Mouse (Mus musculus): Measurements from ENCODE around the gene Knstrn. TPM values are rescaled to one million over a fixed set of nuclear protein-coding genes. Genes with fewer than 3 reads are reported as not detected.

The Knstrn gene
- total and polyA plus RNA-seq, 3 experiments: 72.9 to 97.2 (median 72.9) TPM

DNA sequence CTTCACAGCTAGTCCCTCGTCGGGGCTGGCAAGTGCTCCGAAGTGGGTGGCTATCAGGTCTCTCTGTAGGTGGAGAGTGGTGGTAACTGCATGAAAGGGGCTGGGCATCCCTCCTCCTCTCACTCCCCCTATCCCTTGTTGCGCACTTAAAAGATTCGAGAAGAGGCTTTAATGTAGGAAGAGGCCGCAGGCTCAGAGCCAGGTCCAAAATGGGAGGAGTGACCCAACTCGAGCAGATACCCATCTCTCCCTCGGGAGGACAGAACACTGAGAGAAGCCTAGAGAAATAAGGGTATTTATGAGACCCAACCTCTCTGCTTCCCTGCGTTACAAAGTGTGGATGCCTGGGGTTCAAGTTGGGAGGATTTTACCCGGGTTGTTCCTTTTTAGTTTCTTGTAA, 34.7 kb upstream of the Knstrn start:
- DNase-seq (ENCODE audit: extremely low read depth): no peak
- H3K4me3 ChIP-seq (replicated peaks in 1 of 3; ENCODE audit: low read depth in 2 of 3, low read length in 2 of 3, poor library complexity in 1 of 3): peak overlapping the region in 1 of 3 experiments; percentile 25
- TF ChIP-seq NRF1 (IDR thresholded peaks at IDR 0.05; ENCODE audit: low read depth, low read length) (no peak), ELF1 (IDR thresholded peaks at IDR 0.05; ENCODE audit: low read depth, low read length) (no peak), BHLHE40 (IDR thresholded peaks at IDR 0.05; ENCODE audit: low read depth, low read length) (no peak), RCOR1 (conservative IDR thresholded peaks at IDR 0.05; ENCODE audit: low read depth, low read length) (no peak), ETS1 (conservative IDR thresholded peaks at IDR 0.05; ENCODE audit: low read depth, low read length) (no peak), MAX (IDR thresholded peaks at IDR 0.05; ENCODE audit: low read length) (no peak)
- H3K36me3 ChIP-seq (replicated peaks in 1 of 2; ENCODE audit: control insufficient read depth in 1 of 2, insufficient read depth in 1 of 2, low read length in 1 of 2): no peaks in the 10 kb centered on the region
- in situ Hi-C loops (cut with MboI; ENCODE audit: low pct_ligation_motif_present, low pct_unique_long_range_greater_than_20kb, low sequenced_read_pairs): no loop called here
- H3K27ac ChIP-seq (ENCODE audit: insufficient read depth, low read depth): no peak overlapping the region
- dilution Hi-C loops (cut with MboI; ENCODE audit: extremely low pct_ligation_motif_present, extremely low pct_unique_long_range_greater_than_20kb, low sequenced_read_pairs): no loop called here
- peaks cover 67% of the 10 kb centered on the region for H3K27me3 ChIP-seq (replicated peaks)
- no peaks in the 10 kb centered on the region for H3K79me2 ChIP-seq (replicated peaks; ENCODE audit: control insufficient read depth, extremely low read depth, insufficient read depth, poor library complexity, severe bottlenecking)
- H3K4me2 ChIP-seq (ENCODE audit: insufficient read depth, low read depth, poor library complexity, severe bottlenecking): peak overlapping the region; percentile 63; the same call in 1 of the 2 replicates
- no peak overlapping the region for H3K9ac ChIP-seq (ENCODE audit: insufficient read depth, low read depth)
- no peaks in the 10 kb centered on the region for H3K9me3 ChIP-seq (replicated peaks; ENCODE audit: low read length)
- H3K4me1 ChIP-seq (ENCODE audit: control insufficient read depth in 1 of 2, insufficient read depth in 2 of 2): peaks cover 0 to 13% of the 10 kb centered on the region in 2 experiments; a peak in 2 of 4 replicates

DNA sequence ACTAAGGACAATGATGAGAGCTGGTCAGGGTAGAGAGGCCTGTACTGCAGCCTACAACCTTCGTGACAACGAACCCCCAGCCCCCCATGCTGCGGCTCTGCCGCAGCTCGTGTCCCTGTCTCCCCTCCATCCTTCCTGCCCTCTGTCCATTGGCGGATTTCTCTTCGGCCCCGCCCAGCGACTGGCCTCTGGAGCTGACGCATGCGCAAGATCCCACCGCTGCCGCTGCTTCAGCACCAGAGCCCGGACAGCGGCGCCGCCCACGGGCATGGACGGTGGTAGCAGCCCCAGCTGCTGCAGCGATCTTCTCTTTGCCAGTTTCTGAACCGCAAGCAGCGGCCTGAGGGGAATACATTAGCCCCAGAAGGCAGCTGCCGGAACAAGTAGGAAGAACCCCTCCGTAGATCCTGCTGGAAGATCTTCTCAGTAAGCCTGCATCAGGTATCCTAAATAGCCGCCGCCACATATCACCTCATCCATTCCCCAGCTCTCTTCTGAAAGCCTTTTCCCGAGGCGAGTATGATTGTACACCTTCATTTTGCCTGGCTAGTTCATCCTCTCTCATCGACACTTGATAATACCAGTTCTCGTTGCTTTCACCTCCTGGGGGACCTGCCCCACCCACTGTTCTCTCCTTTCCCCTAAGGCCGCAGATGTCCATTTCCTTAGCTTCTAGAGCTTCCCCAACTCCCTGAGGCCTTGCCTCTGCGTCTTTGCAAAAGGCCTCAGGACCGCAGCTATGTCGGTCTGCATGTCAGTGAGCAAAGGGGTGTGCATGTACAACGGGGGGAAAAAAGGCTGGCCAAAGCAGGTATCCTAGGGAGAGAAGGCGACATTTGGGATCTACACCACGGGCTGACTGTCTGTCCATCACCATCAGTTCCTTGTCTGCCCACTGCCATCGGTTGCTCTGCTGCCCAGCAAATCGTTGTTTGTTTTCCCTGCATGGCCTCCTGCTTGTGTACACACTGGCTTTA, 34.0 kb upstream of the Knstrn start, which contains the start of gene Disp2:
Gene Disp2 (plus strand): TSS at position 216 of the 977 bp plus-strand sequence.
- no peaks in the 10 kb centered on the region for H3K36me3 ChIP-seq (replicated peaks in 1 of 2; ENCODE audit: control insufficient read depth in 1 of 2, insufficient read depth in 1 of 2, low read length in 1 of 2)
- H3K4me1 ChIP-seq (ENCODE audit: control insufficient read depth in 1 of 2, insufficient read depth in 2 of 2): peaks cover 0 to 13% of the 10 kb centered on the region in 2 experiments; a peak in 2 of 4 replicates
- TF ChIP-seq RAD21 (IDR thresholded peaks at IDR 0.05; ENCODE audit: low read depth, low read length) (peak; percentile 5), MAFK (IDR thresholded peaks at IDR 0.05; ENCODE audit: insufficient replicate concordance, low read length) (no peak), HCFC1 (IDR thresholded peaks at IDR 0.05; ENCODE audit: low read depth, low read length) (peak; percentile 19; the same call in 1 of the 2 replicates), POLR2A (IDR thresholded peaks at IDR 0.05; ENCODE audit: low read depth, low read length) (peak; percentile 81), MXI1 (IDR thresholded peaks at IDR 0.05; ENCODE audit: low read depth, low read length) (peak; percentile 99), ZMIZ1 (IDR thresholded peaks at IDR 0.05; ENCODE audit: low read depth, low read length) (no peak), SIN3A (IDR thresholded peaks at IDR 0.05; ENCODE audit: low read length) (peak; percentile 98), NELFE (IDR thresholded peaks at IDR 0.05; ENCODE audit: low read depth, low read length) (peak; percentile 62; the same call in 1 of the 2 replicates), CTCF (conservative IDR thresholded peaks at IDR 0.05 in 1 of 2, IDR thresholded peaks at IDR 0.05 in 1 of 2; ENCODE audit: low read depth in 2 of 2, low read length in 2 of 2) (no peak), JUN (IDR thresholded peaks at IDR 0.05; ENCODE audit: insufficient read depth, low read depth, low read length) (no peak), BHLHE40 (IDR thresholded peaks at IDR 0.05; ENCODE audit: low read depth, low read length) (no peak), ETS1 (conservative IDR thresholded peaks at IDR 0.05; ENCODE audit: low read depth, low read length) (no peak), MYC (IDR thresholded peaks at IDR 0.05; ENCODE audit: low read depth, low read length) (no peak), CHD1 (IDR thresholded peaks at IDR 0.05; ENCODE audit: low read depth, low read length) (no peak), MAX (IDR thresholded peaks at IDR 0.05; ENCODE audit: low read length) (peak; percentile 78), MEF2A (IDR thresholded peaks at IDR 0.05; ENCODE audit: borderline replicate concordance, low read depth, low read length) (peak; percentile 23; the same call in 1 of the 2 replicates), NRF1 (IDR thresholded peaks at IDR 0.05; ENCODE audit: low read depth, low read length) (peak; percentile 98), TCF12 (IDR thresholded peaks at IDR 0.05; ENCODE audit: low read depth, low read length) (peak; percentile 50; the same call in 1 of the 2 replicates), RCOR1 (conservative IDR thresholded peaks at IDR 0.05; ENCODE audit: low read depth, low read length) (0 out of 2 replicates have a peak, but pooled peaks have one; percentile 36), ELF1 (IDR thresholded peaks at IDR 0.05; ENCODE audit: low read depth, low read length) (peak; percentile 57), GABPA (IDR thresholded peaks at IDR 0.05; ENCODE audit: insufficient replicate concordance, low read depth, low read length) (no peak)
- in situ Hi-C loops (cut with MboI; ENCODE audit: low pct_ligation_motif_present, low pct_unique_long_range_greater_than_20kb, low sequenced_read_pairs) (no loop called here), dilution Hi-C loops (cut with MboI; ENCODE audit: extremely low pct_ligation_motif_present, extremely low pct_unique_long_range_greater_than_20kb, low sequenced_read_pairs) (no loop called here)
- no peak within 1 kb of the TSS for H3K9ac ChIP-seq (ENCODE audit: insufficient read depth, low read depth)
- peaks cover 72% of the 10 kb centered on the region for H3K27me3 ChIP-seq (replicated peaks)
- H3K4me3 ChIP-seq (replicated peaks in 1 of 3; ENCODE audit: low read depth in 2 of 3, low read length in 2 of 3, poor library complexity in 1 of 3): peak within 1 kb of the TSS in 1 of 3 experiments; percentile 25
- peak; percentile 84 for DNase-seq (ENCODE audit: extremely low read depth)
- peak within 1 kb of the TSS; percentile 63; the same call in 1 of the 2 replicates for H3K4me2 ChIP-seq (ENCODE audit: insufficient read depth, low read depth, poor library complexity, severe bottlenecking)
- H3K9me3 ChIP-seq (replicated peaks; ENCODE audit: low read length): no peaks in the 10 kb centered on the region
- H3K79me2 ChIP-seq (replicated peaks; ENCODE audit: control insufficient read depth, extremely low read depth, insufficient read depth, poor library complexity, severe bottlenecking): no peaks in the 10 kb centered on the region
- H3K27ac ChIP-seq (ENCODE audit: insufficient read depth, low read depth): no peak within 1 kb of the TSS

Measured in CH12.LX (cell line).